Mouse (Mus musculus) A20 (cell line): ENCODE measurements around the gene Cited2.

Experiments
- DNase-seq: peaks from one replicate; pipeline ENCODE4 v3.0.0-alpha.2; 2011; ENCODE audit warnings: low read depth, low spot score

The Cited2 gene

DNA sequence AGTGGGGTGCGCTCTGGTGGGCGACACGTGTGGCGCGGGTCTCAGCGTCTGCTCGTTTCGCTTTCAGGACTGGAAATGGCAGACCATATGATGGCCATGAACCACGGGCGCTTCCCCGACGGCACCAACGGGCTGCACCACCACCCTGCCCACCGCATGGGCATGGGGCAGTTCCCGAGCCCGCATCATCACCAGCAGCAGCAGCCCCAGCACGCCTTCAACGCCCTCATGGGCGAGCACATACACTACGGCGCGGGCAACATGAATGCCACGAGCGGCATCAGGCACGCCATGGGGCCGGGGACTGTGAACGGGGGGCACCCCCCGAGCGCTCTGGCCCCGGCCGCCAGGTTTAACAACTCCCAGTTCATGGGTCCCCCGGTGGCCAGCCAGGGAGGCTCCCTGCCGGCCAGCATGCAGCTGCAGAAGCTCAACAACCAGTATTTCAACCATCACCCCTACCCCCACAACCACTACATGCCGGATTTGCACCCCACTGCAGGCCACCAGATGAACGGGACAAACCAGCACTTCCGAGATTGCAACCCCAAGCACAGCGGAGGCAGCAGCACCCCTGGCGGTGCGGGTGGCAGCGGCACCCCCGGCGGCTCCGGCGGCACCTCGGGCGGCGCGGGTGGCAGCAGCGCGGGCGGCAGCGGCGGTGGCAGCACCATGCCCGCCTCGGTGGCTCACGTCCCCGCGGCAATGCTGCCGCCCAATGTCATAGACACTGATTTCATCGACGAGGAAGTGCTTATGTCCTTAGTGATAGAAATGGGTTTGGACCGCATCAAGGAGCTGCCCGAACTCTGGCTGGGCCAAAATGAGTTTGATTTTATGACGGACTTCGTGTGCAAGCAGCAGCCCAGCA is 1.1 kb downstream of the Cited2 start:
- DNase-seq, result peak; percentile 82

DNA sequence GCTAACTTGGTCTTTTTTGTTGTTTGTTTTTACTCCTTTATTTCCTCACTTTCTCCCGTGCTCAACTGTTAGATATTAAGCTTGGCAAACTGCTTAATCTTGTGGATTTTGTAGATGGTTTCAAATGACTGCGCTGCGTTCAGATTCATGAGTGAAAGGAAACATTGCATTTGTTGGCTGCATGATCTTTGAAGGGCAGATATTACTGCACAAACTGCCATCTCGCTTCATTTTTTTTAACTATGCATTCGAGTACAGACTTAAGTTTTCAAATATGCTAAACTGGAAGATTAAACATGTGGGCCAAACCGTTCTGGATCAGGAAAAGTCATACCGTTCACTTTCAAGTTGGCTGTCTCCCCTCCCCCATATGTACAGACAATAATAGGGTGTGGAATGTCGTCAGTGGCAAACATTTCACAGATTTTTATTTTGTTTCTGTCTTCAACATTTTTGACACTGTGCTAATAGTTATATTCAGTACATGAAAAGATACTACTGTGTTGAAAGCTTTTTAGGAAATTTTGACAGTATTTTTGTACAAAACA is 2.1 kb downstream of the Cited2 start:
- DNase-seq, result peak; percentile 41

DNA sequence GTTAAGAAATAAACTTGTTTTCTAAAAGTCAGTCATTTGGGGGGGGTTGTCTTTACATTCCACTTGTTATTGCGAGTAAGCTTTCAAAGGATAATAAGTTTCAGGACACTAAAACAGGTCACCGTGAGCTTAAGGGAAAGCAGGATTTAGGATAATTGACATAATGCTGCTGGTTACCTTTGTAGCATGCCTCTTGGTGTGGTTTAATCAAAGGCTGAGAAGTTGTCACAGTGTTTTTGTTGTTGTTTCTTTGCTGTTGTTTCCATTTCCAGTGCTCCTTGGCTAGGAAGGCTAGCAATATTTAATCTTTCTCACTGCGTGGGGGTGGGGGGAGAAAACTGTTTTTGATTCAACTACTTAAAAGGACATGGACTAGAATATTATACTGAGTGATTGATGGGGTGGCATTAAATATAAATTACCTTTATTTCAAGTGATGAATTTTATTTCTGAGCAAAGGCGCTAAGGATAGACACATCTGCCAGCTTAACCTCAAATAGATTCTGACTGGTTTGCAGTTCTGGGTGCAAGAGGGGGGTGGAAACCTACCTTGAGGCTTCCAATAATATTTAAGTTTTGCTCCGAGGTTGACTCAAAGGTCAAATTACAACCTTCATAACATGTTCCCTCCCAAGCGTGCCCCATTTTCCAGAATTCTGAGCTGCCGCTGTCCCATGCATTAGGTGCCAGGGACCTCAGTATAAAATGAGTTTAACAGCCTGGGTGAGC is 2.8 kb downstream of the Cited2 start:
- peak; percentile 22 for DNase-seq

GRCm38 (mm10) chr10:17726373-17726720 is 3.3 kb downstream of the Cited2 start:
- DNase-seq, result peak; percentile 52

DNA sequence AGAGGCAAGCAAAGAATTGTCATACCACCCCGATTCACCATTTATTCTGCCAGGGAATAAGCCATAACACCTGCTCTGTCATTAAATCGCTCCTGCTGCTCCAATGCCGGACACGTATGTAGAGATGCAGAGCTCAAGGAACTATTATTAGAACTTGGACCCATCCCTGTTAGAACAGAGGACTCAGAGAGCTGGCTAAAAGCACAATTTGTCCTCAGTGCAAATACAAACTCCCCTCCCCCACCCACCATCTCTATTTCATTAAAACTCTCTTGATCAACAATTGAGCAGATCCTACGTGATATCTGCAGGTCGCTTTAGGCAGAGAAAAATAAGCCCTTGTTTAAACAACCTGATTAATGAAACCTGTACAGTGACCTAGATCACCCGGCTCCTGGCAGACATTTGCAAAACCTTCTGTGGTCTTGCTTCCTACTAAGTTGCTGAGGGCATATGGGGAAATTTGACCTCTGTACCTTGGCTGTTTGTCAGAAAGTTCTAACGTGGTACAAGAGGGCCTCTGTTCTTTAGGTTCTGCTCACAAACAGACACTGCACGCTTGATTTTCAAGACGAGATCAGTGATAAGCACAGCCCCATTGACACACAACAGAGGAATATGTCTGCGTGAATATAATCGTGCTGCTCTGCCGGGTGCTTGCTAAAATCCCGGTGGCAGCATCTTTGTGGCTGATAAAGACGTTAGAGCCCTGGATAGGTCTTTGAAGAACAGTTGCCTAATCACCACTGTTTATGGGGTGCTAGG is 4.3 kb downstream of the Cited2 start:
- peak; percentile 79 for DNase-seq

DNA sequence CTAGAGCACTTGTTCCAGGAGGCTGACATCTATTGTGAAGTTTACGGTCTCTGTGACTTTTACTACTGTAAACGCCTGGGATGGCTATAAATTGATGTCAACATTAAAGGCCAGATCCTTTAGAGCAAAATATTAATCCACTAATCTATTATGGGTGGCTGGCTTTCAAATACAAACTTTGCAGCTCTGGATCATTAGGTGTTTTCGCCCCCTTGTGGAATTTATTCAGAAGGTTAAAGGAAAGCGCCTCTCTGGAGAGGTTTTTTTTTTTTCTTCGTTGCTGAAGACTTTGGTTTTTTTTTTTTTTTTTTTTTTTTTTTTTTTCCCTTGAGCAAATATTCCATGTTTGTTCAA is 4.9 kb downstream of the Cited2 start:
- peak; percentile 75 for DNase-seq

DNA sequence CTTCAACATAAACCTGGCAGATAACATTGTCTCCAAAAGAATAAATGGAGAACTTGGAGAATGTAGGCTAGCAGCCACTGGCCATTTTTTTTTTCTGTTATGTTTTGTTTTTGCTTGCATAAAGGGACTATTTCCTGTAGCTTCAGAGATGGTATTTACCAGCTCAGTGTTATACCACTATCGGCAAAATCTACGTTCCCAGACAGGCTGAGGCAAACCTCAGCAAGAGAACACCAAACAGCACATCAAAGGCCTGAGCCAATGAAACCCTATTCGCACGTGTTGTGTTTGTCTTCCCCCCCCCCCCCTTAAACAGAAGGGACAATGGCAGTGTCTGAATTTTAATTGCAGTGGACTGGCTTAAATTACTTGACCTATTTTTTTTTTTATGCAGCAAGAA is 5.7 kb downstream of the Cited2 start:
- no peak for DNase-seq

- DNase-seq, result no peak
Measured at GRCm38 (mm10) chr10:17729476-17729875, 6.5 kb downstream of the Cited2 start.

DNA sequence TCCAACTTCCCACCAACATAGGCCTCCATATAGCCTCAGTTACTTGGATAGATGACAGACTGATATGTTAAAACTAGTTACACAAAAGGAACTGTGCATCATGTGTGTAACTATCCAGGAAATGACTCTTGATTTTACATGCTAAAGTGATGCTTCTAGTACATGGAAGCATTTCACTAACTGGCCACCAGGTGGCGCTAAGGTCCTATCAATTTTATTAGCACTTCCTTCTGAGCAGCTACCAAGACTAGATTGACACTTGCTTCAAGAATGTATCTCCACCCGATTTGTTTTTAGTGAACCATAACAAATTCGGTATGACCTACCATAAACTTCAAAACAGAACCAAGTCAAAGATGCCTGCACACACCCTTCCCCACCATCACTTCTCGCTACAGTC is 10.0 kb downstream of the Cited2 start:
- DNase-seq, result peak; percentile 84

DNA sequence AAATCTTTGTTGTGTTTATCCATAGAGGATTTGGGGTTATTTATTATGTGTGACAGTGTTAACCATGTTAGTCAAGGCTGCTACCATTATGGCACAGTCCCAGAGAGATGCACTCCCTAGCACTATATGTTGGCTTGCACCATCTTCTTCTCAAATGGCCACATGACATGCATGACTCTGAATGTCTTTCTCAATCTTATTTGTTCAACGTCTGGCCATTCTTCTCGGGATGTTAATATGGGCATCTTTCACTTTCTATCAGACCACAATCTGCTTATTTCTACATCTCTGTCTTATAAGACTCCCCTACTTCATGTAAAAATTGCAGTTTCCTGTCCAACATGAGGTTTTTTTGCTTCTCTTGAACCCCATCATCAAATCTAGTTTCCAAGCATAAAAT is 19.6 kb downstream of the Cited2 start:
- no peak for DNase-seq

DNA sequence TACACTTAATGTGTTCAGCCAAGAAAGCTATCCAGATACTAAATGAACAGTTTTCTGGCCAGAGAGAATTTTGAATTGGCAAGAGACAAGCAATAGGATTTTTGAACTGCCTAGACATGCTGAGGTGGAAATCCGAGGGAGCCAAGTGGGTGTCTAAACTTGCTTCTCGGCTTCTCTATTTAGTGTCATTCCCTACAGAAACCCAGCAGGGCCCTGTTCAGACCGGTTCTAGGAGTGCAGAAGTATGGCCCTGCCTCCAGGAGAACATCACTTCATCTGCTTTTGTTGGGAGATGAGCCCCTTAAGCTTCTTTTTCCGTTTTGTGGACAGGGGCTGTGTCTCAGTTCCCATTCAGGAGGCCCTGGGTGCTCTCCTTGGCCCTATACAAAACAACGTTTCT is 29.5 kb downstream of the Cited2 start:
- no peak for DNase-seq

DNA sequence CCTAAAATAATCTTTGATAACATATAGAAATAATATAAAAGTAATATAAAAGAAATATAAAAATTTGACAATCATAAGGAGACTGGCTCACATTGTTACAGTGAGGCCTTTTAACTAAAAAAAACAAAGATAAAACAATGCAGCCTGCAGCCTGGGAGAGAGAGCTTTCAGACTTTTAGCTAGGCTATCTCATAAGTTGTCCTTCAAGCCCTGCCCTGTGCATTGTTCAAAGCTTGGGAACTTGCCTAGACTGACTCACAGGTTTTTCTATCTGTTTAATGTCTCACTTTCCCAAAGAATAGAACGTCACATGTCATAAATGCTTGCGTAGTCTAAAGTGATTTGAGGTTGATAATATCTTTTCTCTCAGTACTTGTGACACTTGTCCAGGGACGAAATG is 36.8 kb downstream of the Cited2 start:
- no peak for DNase-seq

GRCm38 (mm10) chr10:17760750-17761613 is 38.0 kb downstream of the Cited2 start:
- no peak for DNase-seq

- DNase-seq, result no peak
Measured at GRCm38 (mm10) chr10:17761652-17762051, 38.6 kb downstream of the Cited2 start.

GRCm38 (mm10) chr10:17762946-17763345 is 39.9 kb downstream of the Cited2 start:
- no peak for DNase-seq

GRCm38 (mm10) chr10:17769856-17770255 is 46.8 kb downstream of the Cited2 start:
- no peak for DNase-seq

GRCm38 (mm10) chr10:17772364-17772763 is 49.3 kb downstream of the Cited2 start:
- DNase-seq, result peak; percentile 31

GRCm38 (mm10) chr10:17774366-17774765 is 51.3 kb downstream of the Cited2 start:
- DNase-seq, result no peak

- DNase-seq, result peak; percentile 87
Measured at GRCm38 (mm10) chr10:17775079-17775478, 52.1 kb downstream of the Cited2 start.
